Mouse (Mus musculus) gastrocnemius, adult 8-10 months (tissue): ENCODE results near the gene Rnf166. TPM values are rescaled to one million over a fixed set of nuclear protein-coding genes. Genes with fewer than 3 reads are reported as not detected.

ENCODE experiments used
- microRNA-seq: library from miRNA; unstranded; fragments of <30 nt; microRNA quantifications from one replicate; pipeline ENCODE4 v1.2.0, GENCODE M21; 2022
- total RNA-seq, 4 experiments: library from RNA; stranded (reverse); gene quantifications; 2 replicates each; pipeline ENCODE4 v1.2.4; 2022

Gene Rnf166
- total RNA-seq, 4 experiments from 2014 or later: 29.9 to 37.5 (median 32.4) TPM

Small RNA genes lying within 50 kb of the gene (microRNA-seq; reads per million reads assigned to microRNA genes)
- gene Gm24366: not detected

Other genes with a start within 250 kb of the Rnf166 start
- gene Zfpm1, start 193.9 kb downstream of the Rnf166 start, total RNA-seq: 1 to 10 TPM; 4.7 to 9.2 (median 6.3) TPM
- gene Trhr2, start 115.3 kb downstream of the Rnf166 start, total RNA-seq: not detected
- gene Zc3h18, start 99.5 kb downstream of the Rnf166 start, total RNA-seq: 10 to 100 TPM; 22.9 to 30.7 (median 25.8) TPM
- not detected for gene Il17c, start 54.0 kb downstream of the Rnf166 start, total RNA-seq
- 1 to 10 TPM; 3.8 to 8.6 (median 5.7) TPM for gene Cyba, start 43.1 kb downstream of the Rnf166 start, total RNA-seq
- gene Mvd, start 32.6 kb downstream of the Rnf166 start, total RNA-seq: 1 to 10 TPM; 3.4 to 5.5 (median 4.8) TPM
- 10 to 100 TPM in 3 of 4 experiments, 1 to 10 TPM in 1; 8.9 to 15.4 (median 13.7) TPM for gene Snai3, start 15.3 kb downstream of the Rnf166 start, total RNA-seq
- gene Ctu2, start 79 bp upstream of the Rnf166 start, total RNA-seq: 1 to 10 TPM; 6.1 to 7.2 (median 6.7) TPM
- gene Piezo1, start 75.3 kb upstream of the Rnf166 start, total RNA-seq: 10 to 100 TPM; 11.7 to 14.4 (median 13.9) TPM
- 1 to 10 TPM in 1 of 4 experiments, under 1 TPM in 3; 0.47 to 1.0 (median 0.83) TPM for gene Cdt1, start 92.0 kb upstream of the Rnf166 start, total RNA-seq
- gene Aprt, start 100.8 kb upstream of the Rnf166 start, total RNA-seq: 10 to 100 TPM; 42.7 to 49.4 (median 45.2) TPM
- under 1 TPM; 0.92 to 0.96 (median 0.93) TPM for gene Galns, start 135.4 kb upstream of the Rnf166 start, total RNA-seq
- 10 to 100 TPM; 38.7 to 49.7 (median 44.0) TPM for gene Trappc2l, start 135.6 kb upstream of the Rnf166 start, total RNA-seq
- under 1 TPM in 1 of 4 experiments, not detected in 3; 0.27 TPM for gene Pabpn1l, start 146.7 kb upstream of the Rnf166 start, total RNA-seq
- gene Cbfa2t3, start 223.0 kb upstream of the Rnf166 start, total RNA-seq: 10 to 100 TPM; 12.3 to 22.0 (median 17.2) TPM